ENCODE assay signal across 26 mouse cellular contexts in genomic region chr8:105542032-105542656, GRCm38 (mm10). TPM values are rescaled to one million over a fixed set of nuclear protein-coding genes. Genes with fewer than 3 reads are reported as not detected.
DNase-seq lines count a peak whose midpoint lies in the region; ATAC-seq and TF ChIP-seq lines count a peak whose summit lies in the region.
"Had no signal": no experiment of that assay in that cellular context is flagged by ENCODE, and none has a peak within 500 bp of the region (broad histone marks: within the 10 kb centered on the region; RNA-seq: fewer than 3 reads in every experiment).

No protein-coding gene starts in this region.

- no peak for DNase-seq in cerebellum, adult 18-20 months
- DNase-seq in frontal cortex, postnatal 10 days (ENCODE audit: low spot score in 2 of 2), result no peak
- DNase-seq in adipocyte (ENCODE audit: low spot score), result no peak
- DNase-seq: adrenal gland, postnatal 25 days; cerebellum, adult 11-12 months; cerebellum, postnatal 14 days; embryo, embryonic 11 days; heart, postnatal 14 days; kidney, postnatal 4 days; lung, embryonic 14.5 days; lung, postnatal 36 days; thymus, adult 2 months; thymus, postnatal 4 days had no signal

- H3K27ac ChIP-seq in bone marrow, adult 2 months (ENCODE audit: control insufficient read depth, insufficient read depth, low read depth, low read length, poor library complexity), result peak overlapping the region; percentile 73; the same call in 1 of the 2 replicates
- H3K27ac ChIP-seq in liver, embryonic 12.5 days, result peak overlapping the region; percentile 92
- H3K27ac ChIP-seq: embryonic facial prominence, embryonic 13.5 days; hindbrain, postnatal 0 days; limb, embryonic 13.5 days; midbrain, embryonic 10.5 days had no signal

- no peak overlapping the region for H3K4me3 ChIP-seq in bone marrow, adult 2 months (replicated peaks; ENCODE audit: control insufficient read depth, low read depth, low read length)
- H3K4me3 ChIP-seq in liver, embryonic 12.5 days, result no peak overlapping the region
- H3K4me3 ChIP-seq: embryonic facial prominence, embryonic 13.5 days; heart, embryonic 12.5 days; kidney, embryonic 15.5 days; limb, embryonic 13.5 days; midbrain, embryonic 10.5 days had no signal

- H3K9ac ChIP-seq in liver, embryonic 12.5 days, result 0 out of 2 replicates have a peak overlapping the region, but pooled peaks have one; percentile 13
- H3K9ac ChIP-seq: embryonic facial prominence, embryonic 13.5 days; heart, embryonic 12.5 days; kidney, embryonic 15.5 days; limb, embryonic 13.5 days; lung, embryonic 14.5 days had no signal

- H3K4me2 ChIP-seq in liver, embryonic 12.5 days, result peak overlapping the region; percentile 59
- H3K4me2 ChIP-seq: embryonic facial prominence, embryonic 13.5 days; heart, embryonic 12.5 days; kidney, embryonic 15.5 days; limb, embryonic 13.5 days; lung, embryonic 14.5 days had no signal

- no peaks in the 10 kb centered on the region for H3K9me3 ChIP-seq in liver, embryonic 12.5 days (replicated peaks)
- H3K9me3 ChIP-seq: embryonic facial prominence, embryonic 13.5 days; heart, embryonic 12.5 days; kidney, embryonic 15.5 days; limb, embryonic 13.5 days; midbrain, embryonic 10.5 days had no signal

- WGBS in bone marrow, adult 2 months, result 71% methylated on average over 3 of the region's 3 CpGs
- 42% methylated on average over 3 of the region's 3 CpGs for WGBS in liver, embryonic 12.5 days (ENCODE audit: insufficient replicate concordance)

- TF ChIP-seq POLR2A in bone marrow, adult 2 months (IDR thresholded peaks at IDR 0.05; ENCODE audit: borderline replicate concordance, control insufficient read depth, low read depth, low read length), result no peak

- TF ChIP-seq CTCF in bone marrow, adult 2 months (IDR thresholded peaks at IDR 0.05; ENCODE audit: control insufficient read depth, insufficient read depth, low read length), result no peak

- H3K4me1 ChIP-seq in bone marrow, adult 2 months (ENCODE audit: control insufficient read depth, insufficient read depth, low read length), result peaks cover 7% of the 10 kb centered on the region
- H3K4me1 ChIP-seq in liver, embryonic 12.5 days, result peaks cover 78% of the 10 kb centered on the region
- H3K4me1 ChIP-seq: midbrain, embryonic 10.5 days had no signal

- peak; percentile 66 for ATAC-seq in common myeloid progenitor, adult 5-6 weeks (replicated peaks; ENCODE audit: low read depth, poor library complexity, severe bottlenecking)
- peak; percentile 91 for ATAC-seq in liver, embryonic 12.5 days
- peak; percentile 87 for ATAC-seq in megakaryocyte progenitor cell, adult 5-6 weeks (replicated peaks; ENCODE audit: poor library complexity)
- ATAC-seq: forebrain, embryonic 16.5 days; hindbrain, postnatal 0 days; intestine, embryonic 16.5 days had no signal

- H3K36me3 ChIP-seq in liver, embryonic 12.5 days, result peaks cover 34% of the 10 kb centered on the region

- H3K27me3 ChIP-seq in liver, embryonic 12.5 days (replicated peaks), result no peaks in the 10 kb centered on the region
- H3K27me3 ChIP-seq: embryonic facial prominence, embryonic 13.5 days; heart, embryonic 12.5 days; kidney, embryonic 15.5 days; limb, embryonic 13.5 days had no signal

RNA-seq across cellular contexts. Expression of gene Hsd11b2, which starts 23.6 kb away (rescaled TPM):
- polyA plus RNA-seq in bone marrow, adult 2 months (2011; ENCODE audit: insufficient read depth, insufficient read length, low replicate concordance, missing spikeins), result 0.82 TPM in 1 of 2 replicates, not detected in the other
- not detected in 2 replicates for total RNA-seq in common myeloid progenitor, adult 5-6 weeks (2017)
- 6.0 and 6.7 TPM in 2 replicates for polyA plus RNA-seq in liver, embryonic 12.5 days (2016; fragmentation: Nextera tagmentation; extraction: Ambion mirVana)
- total RNA-seq in megakaryocyte progenitor cell, adult 5-6 weeks (2015), result 0.10 and 0.12 TPM in 2 replicates
- total RNA-seq in megakaryocyte progenitor cell, adult 5-6 weeks (2017), result not detected in 2 replicates
- total RNA-seq: left cerebral cortex, postnatal 25 days had no signal

RNA-seq across cellular contexts. Expression of gene Atp6v0d1, which starts 23.7 kb away (rescaled TPM):
- 37.5 and 58.3 TPM in 2 replicates for polyA plus RNA-seq in bone marrow, adult 2 months (2011; ENCODE audit: insufficient read depth, insufficient read length, low replicate concordance, missing spikeins)
- 27.5 and 33.4 TPM in 2 replicates for total RNA-seq in common myeloid progenitor, adult 5-6 weeks (2017)
- polyA plus RNA-seq in liver, embryonic 12.5 days (2016; fragmentation: Nextera tagmentation; extraction: Ambion mirVana), result 47.2 and 51.0 TPM in 2 replicates
- total RNA-seq in megakaryocyte progenitor cell, adult 5-6 weeks (2015), result 137 and 142 TPM in 2 replicates
- total RNA-seq in megakaryocyte progenitor cell, adult 5-6 weeks (2017), result 50.5 and 56.6 TPM in 2 replicates

RNA-seq across cellular contexts. Expression of gene Zdhhc1, which starts 45.4 kb away (rescaled TPM):
- 7.3 and 10.1 TPM in 2 replicates for polyA plus RNA-seq in bone marrow, adult 2 months (2011; ENCODE audit: insufficient read depth, insufficient read length, low replicate concordance, missing spikeins)
- 2.4 and 3.5 TPM in 2 replicates for total RNA-seq in common myeloid progenitor, adult 5-6 weeks (2017)
- 4.0 and 4.6 TPM in 2 replicates for polyA plus RNA-seq in liver, embryonic 12.5 days (2016; fragmentation: Nextera tagmentation; extraction: Ambion mirVana)
- 4.8 and 5.7 TPM in 2 replicates for total RNA-seq in megakaryocyte progenitor cell, adult 5-6 weeks (2015)
- 2.7 and 5.0 TPM in 2 replicates for total RNA-seq in megakaryocyte progenitor cell, adult 5-6 weeks (2017)
